Mouse (Mus musculus) CH12.LX (cell line): ENCODE data around the gene Gm20532. TPM values are rescaled to one million over a fixed set of nuclear protein-coding genes. Genes with fewer than 3 reads are reported as not detected.

Experiments
- DNase-seq: peaks from one replicate; pipeline ENCODE4 v3.0.0-alpha.2; 2013; ENCODE audit errors: extremely low read depth
- H3K27ac ChIP-seq: 2 replicates; pipeline ENCODE4 v1.5.1; 2012; ENCODE audit warnings: low read depth, mild to moderate bottlenecking, control low read depth, moderate library complexity; ENCODE audit not compliant: insufficient read depth
- H3K27me3 ChIP-seq: replicated peaks from 2 replicates; pipeline ENCODE3; 2012; ENCODE audit warnings: inconsistent platforms
- H3K36me3 ChIP-seq, 2 experiments: replicated peaks in 1 of 2; 2 replicates each; pipeline versions ENCODE3 to v1.6.1; 2012; ENCODE audit warnings: inconsistent platforms in 1 of 2, low read length in 1 of 2, mild to moderate bottlenecking in 1 of 2, mixed read lengths in 1 of 2, moderate library complexity in 1 of 2; ENCODE audit not compliant: control insufficient read depth in 1 of 2, insufficient read depth in 1 of 2
- H3K4me1 ChIP-seq, 2 experiments: 2 replicates each; pipeline ENCODE4 v1.6.1; 2012; ENCODE audit warnings: inconsistent platforms in 1 of 2, moderate library complexity in 1 of 2; ENCODE audit not compliant: insufficient read depth in 2 of 2, control insufficient read depth in 1 of 2
- H3K4me2 ChIP-seq: 2 replicates; pipeline ENCODE4 v1.6.1; 2012; ENCODE audit warnings: low read depth, mild to moderate bottlenecking, control low read depth; ENCODE audit not compliant: poor library complexity, insufficient read depth, severe bottlenecking
- H3K4me3 ChIP-seq, 3 experiments: fragments of 150-350 bp in 1 of 3; sonication (generic) in 1 of 3; replicated peaks in 1 of 3; 2 replicates each; pipeline versions ENCODE3 to v1.5.1; 2011 to 2012; ENCODE audit warnings: low read depth in 2 of 3, low read length in 2 of 3, mild to moderate bottlenecking in 2 of 3, moderate library complexity in 2 of 3, control low read depth in 1 of 3, improper control_type of control experiment in 1 of 3, inconsistent platforms in 1 of 3, mixed read lengths in 1 of 3; ENCODE audit not compliant: poor library complexity in 1 of 3
- H3K79me2 ChIP-seq: replicated peaks from 2 replicates; pipeline ENCODE4 v1.6.1; 2012; ENCODE audit warnings: mild to moderate bottlenecking, moderate library complexity; ENCODE audit not compliant: control insufficient read depth, poor library complexity, insufficient read depth, severe bottlenecking; ENCODE audit errors: extremely low read depth
- H3K9ac ChIP-seq: 2 replicates; pipeline ENCODE4 v1.6.1; 2012; ENCODE audit warnings: low read depth, mild to moderate bottlenecking, control low read depth, moderate library complexity; ENCODE audit not compliant: insufficient read depth
- H3K9me3 ChIP-seq: replicated peaks from 2 replicates; pipeline ENCODE3; 2012; ENCODE audit warnings: low read length, inconsistent platforms, mixed read lengths
- BHLHE40 ChIP-seq: IDR thresholded peaks from 2 replicates; pipeline ENCODE4 v1.6.1; 2011; ENCODE audit warnings: mild to moderate bottlenecking, low read depth, low read length, improper control_type of control experiment
- CTCF ChIP-seq, 2 experiments: IDR thresholded peaks in 1 of 2; conservative IDR thresholded peaks in 1 of 2; 2 replicates each; pipeline ENCODE4 v1.5.1; 2011 to 2012; ENCODE audit warnings: low read depth in 2 of 2, low read length in 2 of 2, improper control_type of control experiment in 1 of 2, inconsistent platforms in 1 of 2, mild to moderate bottlenecking in 1 of 2, moderate library complexity in 1 of 2
- E2F4 ChIP-seq: IDR thresholded peaks from 2 replicates; pipeline ENCODE4 v1.6.1; 2011; ENCODE audit warnings: low read depth, low read length, improper control_type of control experiment; ENCODE audit not compliant: insufficient replicate concordance
- ELF1 ChIP-seq: IDR thresholded peaks from 2 replicates; pipeline ENCODE4 v1.6.1; 2014; ENCODE audit warnings: low read depth, mild to moderate bottlenecking, inconsistent platforms, low read length, improper control_type of control experiment
- EP300 ChIP-seq: IDR thresholded peaks from 2 replicates; pipeline ENCODE4 v1.6.1; 2011; ENCODE audit warnings: low read length, improper control_type of control experiment
- KAT2A ChIP-seq: IDR thresholded peaks from 2 replicates; pipeline ENCODE4 v1.6.1; 2012; ENCODE audit warnings: low read length, improper control_type of control experiment, inconsistent platforms; ENCODE audit not compliant: insufficient replicate concordance
- MEF2A ChIP-seq: IDR thresholded peaks from 2 replicates; pipeline ENCODE4 v1.6.1; 2014; ENCODE audit warnings: low read depth, mild to moderate bottlenecking, inconsistent platforms, low read length, improper control_type of control experiment, borderline replicate concordance
- MXI1 ChIP-seq: IDR thresholded peaks from 2 replicates; pipeline ENCODE4 v1.6.1; 2011; ENCODE audit warnings: mild to moderate bottlenecking, low read depth, low read length, improper control_type of control experiment
- RAD21 ChIP-seq: IDR thresholded peaks from 2 replicates; pipeline ENCODE4 v1.6.1; 2011; ENCODE audit warnings: low read depth, mild to moderate bottlenecking, low read length, improper control_type of control experiment, moderate library complexity
- RCOR1 ChIP-seq: conservative IDR thresholded peaks from 2 replicates; pipeline ENCODE4 v1.6.1; 2012; ENCODE audit warnings: low read depth, mild to moderate bottlenecking, inconsistent platforms, low read length, improper control_type of control experiment
- SMC3 ChIP-seq: IDR thresholded peaks from 2 replicates; pipeline ENCODE4 v1.6.1; 2011; ENCODE audit warnings: low read depth, low read length, improper control_type of control experiment
- TBP ChIP-seq: conservative IDR thresholded peaks from 2 replicates; pipeline ENCODE4 v1.6.1; 2011; ENCODE audit warnings: low read depth, low read length, improper control_type of control experiment
- UBTF ChIP-seq: IDR thresholded peaks from 2 replicates; pipeline ENCODE4 v1.6.1; 2012; ENCODE audit warnings: low read depth, mild to moderate bottlenecking, inconsistent platforms, low read length, improper control_type of control experiment, moderate library complexity
- USF1 ChIP-seq: IDR thresholded peaks from 2 replicates; pipeline ENCODE4 v1.6.1; 2014; ENCODE audit warnings: low read depth, mild to moderate bottlenecking, inconsistent platforms, low read length, improper control_type of control experiment
- USF2 ChIP-seq: conservative IDR thresholded peaks from 2 replicates; pipeline ENCODE4 v1.6.1; 2011; ENCODE audit warnings: low read depth, low read length, improper control_type of control experiment
- ZNF384 ChIP-seq: IDR thresholded peaks from 2 replicates; pipeline ENCODE4 v1.6.1; 2012; ENCODE audit warnings: low read depth, low read length, improper control_type of control experiment, inconsistent platforms
- dilution Hi-C: fragments of 300-500 bp; cut with MboI; formaldehyde crosslinking; loops from 2 replicates; pipeline ENCODE4 v1.14.3; 2020; ENCODE audit warnings: low sequenced_read_pairs; ENCODE audit not compliant: extremely low pct_unique_long_range_greater_than_20kb, extremely low pct_ligation_motif_present
- in situ Hi-C: fragments of 300-500 bp; cut with MboI; formaldehyde crosslinking; loops from 3 replicates; pipeline ENCODE4 v1.14.3; 2019; ENCODE audit warnings: low sequenced_read_pairs, low pct_ligation_motif_present, low pct_unique_long_range_greater_than_20kb, mixed read lengths
- polyA plus RNA-seq: library from polyadenylated mRNA; unstranded; fragments of >175 nt; gene quantifications from 2 replicates; pipeline ENCODE4 v1.2.1, GENCODE M21; 2012; ENCODE audit warnings: low read depth; ENCODE audit not compliant: insufficient read length
- total RNA-seq, 2 experiments: library from RNA; depleted of rRNA; stranded (reverse); fragments of 300-350 nt in 1 of 2; fragments of >200 nt in 1 of 2; gene quantifications; 2 replicates each; pipeline ENCODE4 v1.2.3; 2012 to 2014

Gene Gm20532
- total and polyA plus RNA-seq, 3 experiments, result not detected

GRCm38 (mm10) chr2:26541258-26541910 lies 45.1 kb upstream of the Gm20532 start:
- DNase-seq, result no peak
- Histone ChIP-seq H3K36me3 (no peaks in the 10 kb centered on the region), H3K27me3 (peaks cover 1% of the 10 kb centered on the region), H3K4me1 (no peaks in the 10 kb centered on the region), H3K9ac (no peak overlapping the region), H3K79me2 (no peaks in the 10 kb centered on the region), H3K4me3 (no peak overlapping the region), H3K9me3 (no peaks in the 10 kb centered on the region), H3K27ac (no peak overlapping the region), H3K4me2 (no peak overlapping the region)
- TF ChIP-seq ZNF384 (no peak), MEF2A (no peak), USF2 (no peak), UBTF (no peak), ELF1 (no peak), RAD21 (no peak), TBP (no peak), RCOR1 (no peak), KAT2A (no peak)
- in situ Hi-C loops, result no loop called here
- dilution Hi-C loops, result no loop called here

- no peaks in the 10 kb centered on the region for H3K4me1 ChIP-seq
- H3K9ac ChIP-seq, result no peak overlapping the region
- TF ChIP-seq CTCF (conservative IDR thresholded peaks at IDR 0.05 in 1 of 2, IDR thresholded peaks at IDR 0.05 in 1 of 2; ENCODE audit: low read depth in 2 of 2, low read length in 2 of 2), result no peak
- no peak for TF ChIP-seq SMC3
- no peak for TF ChIP-seq EP300
- TF ChIP-seq USF2, result no peak
- no peak for TF ChIP-seq MXI1
- TF ChIP-seq BHLHE40, result no peak
- no peak for TF ChIP-seq E2F4
- TF ChIP-seq USF1, result no peak
- H3K4me3 ChIP-seq, result no peak overlapping the region
- dilution Hi-C loops, result no loop called here
- H3K4me2 ChIP-seq, result no peak overlapping the region
- in situ Hi-C loops, result no loop called here
- no peak overlapping the region for H3K27ac ChIP-seq
- H3K27me3 ChIP-seq, result peaks cover 1% of the 10 kb centered on the region
- no peaks in the 10 kb centered on the region for H3K36me3 ChIP-seq
- no peak for DNase-seq
- H3K79me2 ChIP-seq, result no peaks in the 10 kb centered on the region
- H3K9me3 ChIP-seq, result no peaks in the 10 kb centered on the region
Observed at GRCm38 (mm10) chr2:26543155-26543554, 43.3 kb upstream of the Gm20532 start.
